Mouse (Mus musculus): ENCODE data around the gene Zfp94.
"Not testable (repeated sequence)": the region's sequence is repeated elsewhere in the genome, so short reads cannot be mapped to it uniquely, and the experiment has no call there.

Gene Zfp94

DNA sequence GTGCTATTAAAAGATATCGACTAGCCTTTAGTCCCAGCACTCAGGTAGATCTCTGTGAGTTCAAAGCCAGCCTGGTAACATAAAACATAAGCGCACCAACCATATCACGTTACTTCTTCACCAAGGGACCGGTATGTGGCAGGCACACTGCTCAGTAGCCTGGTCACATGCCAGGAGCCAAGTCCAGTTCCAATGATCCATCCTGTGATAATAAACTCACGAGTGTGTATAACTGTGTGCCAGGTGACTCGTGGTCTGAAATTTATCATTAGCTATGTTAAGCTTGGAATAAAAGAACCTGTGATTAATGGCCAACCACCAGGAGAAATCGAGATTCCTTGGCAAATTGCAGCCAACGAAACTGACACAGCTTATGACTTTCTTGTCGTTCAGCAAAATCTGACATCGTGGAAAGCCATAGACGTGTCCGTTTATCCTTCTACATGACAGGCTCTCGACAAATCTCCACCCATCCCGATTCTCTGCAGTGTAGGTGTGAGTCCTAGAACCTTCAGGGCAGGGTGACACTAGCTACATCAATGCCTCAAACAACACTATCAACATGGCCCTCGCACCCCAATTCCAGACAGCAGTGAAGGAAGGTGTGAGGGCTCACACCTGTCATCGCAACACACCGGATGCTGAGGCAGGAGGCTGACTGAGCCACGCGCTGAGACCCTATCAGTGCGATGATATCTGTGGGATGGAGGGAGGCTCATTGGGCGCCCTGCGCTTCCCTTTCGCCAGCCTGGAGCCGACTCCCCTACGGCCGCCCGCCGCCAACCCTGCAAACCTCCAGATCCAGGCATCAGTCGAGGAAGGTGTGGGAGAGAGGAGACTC lies 520 bp downstream of the Zfp94 start:
- no peak for DNase-seq (ENCODE audit: low spot score)

DNA sequence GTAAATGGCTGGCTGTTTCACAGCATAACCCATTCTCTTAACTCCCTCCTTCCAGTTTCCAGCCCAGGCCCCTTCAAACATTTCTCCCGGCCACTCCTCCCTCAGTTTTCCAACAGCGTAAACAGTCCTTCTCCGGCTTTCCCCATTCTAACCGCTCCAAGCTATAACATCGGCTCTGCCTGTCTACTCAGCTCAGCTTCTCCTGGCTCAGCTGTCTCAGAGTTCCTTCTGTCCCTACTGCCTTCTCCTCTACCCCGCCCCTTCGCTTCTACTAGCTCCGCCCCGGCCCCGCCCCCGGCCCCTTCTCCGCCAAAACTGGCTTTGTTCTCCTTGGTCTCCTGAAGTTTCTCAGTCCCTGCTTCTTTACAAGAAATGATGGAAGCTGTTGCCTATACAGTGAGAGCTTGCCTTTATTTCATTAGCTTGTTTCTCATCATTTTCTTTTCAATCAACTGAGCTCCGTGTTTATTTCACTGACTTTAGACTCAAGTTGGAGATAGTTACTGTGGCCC lies 15.6 kb downstream of the Zfp94 start, which contains the start of gene Zfp61:
TSS of gene Zfp61 (minus strand) at position 462 of the 512 bp plus-strand sequence.
- DNase-seq (ENCODE audit: low spot score): peak; percentile 23

DNA sequence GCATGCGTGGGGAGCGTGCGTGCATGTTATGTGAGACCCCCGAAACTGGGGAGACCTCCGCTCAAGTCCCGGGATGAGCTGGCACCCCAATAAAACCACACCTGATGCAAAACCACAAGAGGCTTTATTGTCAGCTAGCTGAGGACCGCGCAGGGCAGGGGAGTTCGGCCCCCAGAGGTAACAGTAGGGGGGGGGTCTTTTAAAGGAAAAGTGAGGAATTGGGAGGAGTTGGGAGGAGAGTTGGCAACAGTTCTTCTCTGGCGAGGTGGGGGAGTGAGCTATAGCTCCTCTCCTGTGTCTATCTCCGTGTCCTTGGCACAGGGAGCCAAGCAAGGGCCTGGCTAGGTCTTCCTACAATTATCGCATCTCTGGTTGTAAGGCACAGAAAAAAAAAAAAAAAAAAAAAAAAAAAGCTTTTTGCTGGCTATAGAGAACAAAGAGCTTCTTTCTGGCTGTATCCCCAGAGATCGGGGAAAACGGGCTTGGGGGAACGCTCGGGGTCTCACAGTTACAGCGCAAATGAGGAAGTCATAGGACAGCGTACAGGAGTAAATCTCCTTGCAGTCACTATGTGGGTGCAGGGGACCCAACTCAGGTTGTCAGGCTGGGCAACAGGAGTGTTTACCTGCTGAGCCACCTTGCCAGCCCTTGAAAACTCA lies 16.5 kb downstream of the Zfp94 start:
- DNase-seq (ENCODE audit: low spot score): no peak

DNA sequence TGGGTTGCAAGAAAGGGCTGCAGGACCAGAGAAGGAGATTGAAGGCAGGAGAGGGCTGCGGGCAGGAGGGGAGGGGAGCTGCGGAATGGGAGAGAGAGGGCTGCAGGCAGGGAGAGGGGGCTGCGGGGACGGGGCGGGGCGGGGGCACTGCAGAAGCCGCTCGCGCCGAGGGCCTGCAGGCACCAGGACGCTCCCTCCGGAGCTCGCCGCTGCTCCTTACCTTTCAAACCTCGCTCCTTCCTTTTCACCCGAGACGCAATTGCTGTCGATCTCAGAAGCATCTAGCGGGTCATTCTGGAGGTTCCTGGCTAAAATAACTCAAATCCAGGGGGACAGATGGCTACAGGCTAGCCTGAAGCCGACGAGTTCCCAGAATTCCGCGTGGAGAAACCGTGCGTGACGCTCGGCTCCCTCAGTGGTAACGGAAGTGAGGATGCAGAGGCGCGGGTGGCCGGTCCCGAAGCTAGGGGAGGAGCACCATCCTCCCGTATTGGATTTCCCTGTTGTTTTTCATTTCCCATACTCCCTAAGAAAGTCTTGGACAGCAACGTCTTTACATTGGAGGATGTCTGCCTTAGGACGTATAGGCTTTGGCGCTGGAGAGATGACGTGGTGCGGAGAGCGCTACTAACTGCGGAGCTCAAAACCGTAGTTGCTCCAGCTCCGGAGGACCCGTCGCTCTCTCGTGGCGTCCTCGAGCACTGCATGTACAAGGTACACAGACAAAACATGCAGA lies 17.3 kb downstream of the Zfp94 start:
- peak; percentile 66 for DNase-seq (ENCODE audit: low spot score)

DNA sequence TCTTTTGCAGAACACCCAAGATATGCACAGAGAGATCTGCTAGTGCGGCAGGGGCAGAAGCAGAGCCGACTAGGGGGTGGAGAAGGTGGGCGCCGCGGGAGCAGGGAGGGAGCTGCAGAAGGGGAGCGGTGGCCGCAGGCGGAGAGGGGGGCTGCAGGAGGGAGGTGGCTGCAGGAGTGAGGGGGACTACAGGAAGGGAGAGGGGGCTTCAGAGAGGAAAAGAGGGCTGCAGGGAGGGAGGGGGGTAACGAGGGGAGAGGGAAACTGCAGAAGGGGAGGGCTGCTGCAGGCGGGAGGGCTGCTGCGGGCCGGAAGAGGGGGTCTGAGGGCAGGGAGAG lies 17.9 kb downstream of the Zfp94 start:
- DNase-seq (ENCODE audit: low spot score): no peak

DNA sequence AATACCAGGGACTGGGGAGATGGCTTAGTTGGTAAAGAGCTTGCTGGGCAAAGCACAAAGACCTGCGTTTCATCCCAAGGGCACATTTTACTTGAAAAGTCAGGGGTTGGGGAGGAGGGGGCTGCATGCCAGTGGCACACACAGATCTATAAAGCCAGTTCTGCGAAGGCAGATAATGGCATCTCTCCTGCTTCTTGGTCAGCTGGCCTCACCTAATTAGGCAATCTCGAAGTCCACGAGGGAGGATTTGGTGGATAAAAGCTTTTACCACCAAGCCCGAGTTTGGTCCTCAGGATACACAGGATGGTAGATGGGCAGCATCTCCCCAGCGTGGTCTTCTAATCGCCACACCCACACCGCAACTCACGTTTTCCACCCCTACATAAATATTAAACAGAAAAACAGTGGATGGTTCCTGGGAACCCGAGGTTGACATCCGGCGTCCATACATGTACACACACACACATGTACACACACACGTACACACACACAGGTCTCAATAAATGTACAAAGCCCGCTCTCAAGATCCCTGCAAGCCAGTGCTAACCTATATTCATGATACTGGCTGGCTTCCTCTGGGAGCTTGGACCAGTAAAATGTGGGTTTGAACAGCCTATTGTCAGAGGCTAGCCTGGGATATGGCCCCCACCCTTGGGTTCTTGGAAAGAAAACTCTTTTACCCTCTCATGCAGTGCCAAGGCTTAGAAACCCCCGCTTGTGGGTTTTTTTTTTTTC lies 18.9 kb downstream of the Zfp94 start:
- DNase-seq (ENCODE audit: low spot score): no peak

DNA sequence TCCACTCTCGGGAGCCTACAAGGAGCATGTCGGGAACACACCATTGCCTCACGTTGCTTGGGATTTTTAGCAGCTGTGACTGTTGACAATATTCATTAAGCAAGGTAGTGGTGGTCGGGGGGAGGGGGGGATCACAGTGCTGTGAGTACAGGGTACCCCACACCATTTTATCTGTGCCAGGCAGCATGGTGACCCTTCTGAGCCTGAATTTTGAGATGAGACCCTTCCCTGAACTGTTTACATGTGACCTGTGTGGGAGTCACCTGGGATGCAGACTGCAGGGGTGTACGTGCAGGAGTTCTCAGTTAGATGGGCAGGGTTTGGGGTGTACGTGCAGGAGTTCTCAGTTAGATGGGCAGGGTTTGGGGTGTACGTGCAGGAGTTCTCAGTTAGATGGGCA lies 20.1 kb downstream of the Zfp94 start:
- no peak for DNase-seq (ENCODE audit: low spot score)

DNA sequence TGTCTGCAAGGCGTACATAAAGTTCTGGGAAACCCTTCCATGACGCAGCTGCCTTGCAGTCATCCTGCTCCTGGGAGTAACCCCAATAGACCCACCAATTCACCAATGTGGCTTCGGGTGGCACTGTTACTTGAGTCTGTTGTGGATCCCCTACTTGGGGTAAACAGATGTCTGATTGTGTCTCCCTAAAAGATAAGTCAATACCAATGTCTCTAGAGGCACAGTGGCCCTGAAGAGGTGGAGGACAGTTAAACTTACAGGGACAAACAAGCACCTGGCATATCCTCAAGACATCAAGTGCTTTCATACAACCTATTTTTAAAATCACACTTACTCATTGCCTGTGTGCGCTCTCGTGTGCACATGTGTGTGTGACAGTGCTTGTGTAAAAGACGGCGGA lies 21.1 kb downstream of the Zfp94 start:
- DNase-seq (ENCODE audit: low spot score): no peak

DNA sequence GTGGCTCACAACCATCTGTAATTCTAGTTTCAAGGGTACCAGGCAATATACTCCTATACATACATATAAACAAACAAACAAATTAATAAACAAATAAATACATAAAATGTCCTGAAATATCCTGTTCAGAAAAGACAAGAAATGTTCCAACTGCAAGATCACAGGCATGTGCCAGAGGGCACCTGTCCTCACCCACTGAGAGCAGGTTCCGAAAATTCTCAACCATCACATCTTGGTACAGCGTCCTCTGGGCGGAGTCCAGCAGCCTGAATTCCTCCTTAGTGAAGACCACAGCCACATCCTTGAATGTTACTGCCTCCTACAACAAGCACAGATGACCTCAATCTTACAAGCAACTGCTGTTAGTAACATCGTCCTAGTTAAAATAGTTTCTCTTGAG lies 21.7 kb downstream of the Zfp94 start:
- no peak for DNase-seq (ENCODE audit: low spot score)

DNA sequence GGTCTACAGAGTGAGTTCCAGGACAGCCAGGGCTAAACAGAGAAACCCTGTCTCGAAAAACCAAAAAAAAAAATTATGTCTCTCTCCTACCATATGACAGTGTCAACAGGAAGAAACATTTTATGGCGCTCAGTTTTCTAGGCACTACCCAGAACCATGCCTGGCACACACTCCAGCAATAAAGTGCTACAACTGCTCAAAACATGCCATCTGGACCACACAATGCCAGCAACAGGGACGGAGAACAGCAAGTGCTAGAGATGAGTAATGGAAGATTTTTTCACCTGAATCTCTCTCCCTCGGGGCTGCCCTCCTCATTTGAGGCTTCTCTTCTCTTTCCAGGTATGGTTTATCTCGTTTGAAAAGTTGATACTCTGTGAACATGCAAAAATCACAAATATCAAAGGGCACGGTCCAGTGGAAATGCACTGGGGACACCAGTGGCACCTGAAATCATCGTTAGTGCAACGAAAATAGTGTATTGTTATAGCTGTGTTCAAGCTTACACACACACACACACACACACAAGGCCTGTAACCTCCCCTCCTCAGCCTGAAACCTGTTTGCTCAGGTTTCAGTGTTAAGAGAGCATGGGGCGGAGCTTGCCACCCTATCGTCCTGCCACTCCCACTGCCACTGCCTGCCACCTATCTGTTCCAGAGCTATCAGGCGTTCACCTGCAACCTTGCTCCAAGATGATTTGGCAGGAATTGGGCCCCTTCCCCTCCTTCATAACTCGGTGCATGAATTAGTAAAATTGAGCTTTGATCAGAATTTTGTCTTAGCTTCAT lies 23.2 kb downstream of the Zfp94 start:
- DNase-seq (ENCODE audit: low spot score): no peak

DNA sequence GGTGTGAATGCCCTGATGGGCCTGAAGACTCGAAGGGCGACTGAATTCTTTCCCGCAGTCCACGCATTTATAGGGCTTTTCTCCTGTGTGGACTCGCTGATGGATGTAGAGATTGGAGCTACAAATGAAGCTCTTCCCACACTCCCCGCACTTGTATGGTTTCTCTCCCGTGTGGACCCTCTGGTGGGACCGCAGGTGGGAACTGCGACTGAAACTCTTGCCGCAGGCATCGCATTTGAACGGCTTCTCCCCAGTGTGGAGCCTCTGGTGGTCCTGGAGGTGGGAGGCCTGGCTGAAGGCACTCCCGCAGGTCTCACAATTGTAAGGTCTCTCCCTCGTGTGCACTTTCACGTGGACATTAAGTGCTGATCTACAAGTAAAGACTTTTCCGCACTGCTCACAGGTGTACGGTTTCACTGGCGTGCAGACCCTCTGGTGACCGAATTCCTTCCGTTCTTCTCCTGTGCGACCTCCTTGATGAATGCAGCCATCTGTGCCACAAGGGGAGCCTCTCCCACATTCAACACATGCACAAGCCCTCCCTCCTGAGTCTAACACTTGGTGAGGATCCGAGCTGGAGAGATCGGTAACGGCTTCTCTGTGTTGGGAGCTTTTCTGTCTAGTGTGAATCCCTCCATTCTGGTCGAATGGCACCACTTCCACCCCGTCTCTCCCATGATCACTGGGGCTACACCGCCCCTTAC lies 24.9 kb downstream of the Zfp94 start:
- DNase-seq (ENCODE audit: low spot score): no peak

DNA sequence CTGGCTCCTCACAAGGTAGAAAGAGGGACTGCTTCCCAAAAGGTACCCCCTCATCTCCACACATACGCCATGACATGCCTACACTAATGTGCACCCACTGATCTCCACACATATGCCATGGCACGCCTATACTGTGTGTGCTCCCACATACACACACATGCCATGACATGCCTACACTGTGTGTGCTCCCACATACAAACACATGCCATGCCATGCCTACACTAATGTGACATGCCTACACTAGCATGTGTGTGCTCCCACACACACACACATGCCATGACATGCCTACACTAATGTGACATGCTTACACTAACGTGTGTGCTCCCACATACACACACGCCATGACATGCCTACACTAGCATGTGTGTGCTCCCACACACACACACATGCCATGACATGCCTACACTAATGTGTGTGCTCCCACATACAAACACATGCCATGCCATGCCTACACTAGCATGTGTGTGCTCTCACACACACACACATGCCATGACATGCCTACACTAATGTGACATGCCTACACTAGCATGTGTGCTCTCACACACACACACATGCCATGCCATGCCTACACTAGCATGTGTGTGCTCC lies 26.3 kb downstream of the Zfp94 start:
- DNase-seq (ENCODE audit: low spot score): no peak

DNA sequence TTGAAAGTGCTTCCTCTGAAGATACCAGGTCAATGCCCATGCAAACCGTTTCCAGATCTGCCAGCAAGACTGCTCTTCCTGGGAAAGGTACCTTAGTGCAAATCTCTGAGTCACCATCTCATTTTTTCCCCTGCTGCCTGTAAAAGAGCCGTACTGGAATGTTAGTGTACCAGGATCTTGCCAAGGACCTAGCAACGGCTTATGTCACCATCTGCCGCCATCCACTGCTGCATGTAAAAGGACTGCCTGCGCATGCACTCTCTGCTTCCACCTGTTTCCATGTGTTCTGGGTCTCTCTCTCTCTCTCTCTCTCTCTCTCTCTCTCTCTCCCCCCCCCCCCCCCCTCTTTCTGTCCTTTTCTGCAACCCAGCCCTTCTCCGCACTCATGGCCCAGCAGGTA lies 28.0 kb downstream of the Zfp94 start:
- no peak for DNase-seq (ENCODE audit: low spot score)

DNA sequence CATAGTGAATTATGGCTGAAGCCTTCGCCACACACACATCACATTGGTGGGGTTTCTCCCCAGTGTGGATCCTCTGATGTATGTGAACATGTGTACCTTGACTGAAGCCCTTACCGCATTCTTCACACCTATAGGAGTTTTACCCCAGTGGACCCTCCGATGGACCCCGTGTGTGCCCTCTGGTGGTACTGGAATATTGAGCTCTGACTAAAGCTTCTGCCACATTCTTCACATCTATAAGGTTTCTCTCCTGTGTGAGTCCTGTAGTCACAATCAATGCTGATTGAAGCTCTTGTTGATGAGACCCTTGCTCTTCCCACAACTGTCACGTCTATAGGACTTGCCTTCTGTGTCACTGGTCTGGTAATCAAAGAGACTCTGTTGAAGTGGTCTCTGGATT lies 28.8 kb downstream of the Zfp94 start:
- no peak for DNase-seq (ENCODE audit: low spot score)

DNA sequence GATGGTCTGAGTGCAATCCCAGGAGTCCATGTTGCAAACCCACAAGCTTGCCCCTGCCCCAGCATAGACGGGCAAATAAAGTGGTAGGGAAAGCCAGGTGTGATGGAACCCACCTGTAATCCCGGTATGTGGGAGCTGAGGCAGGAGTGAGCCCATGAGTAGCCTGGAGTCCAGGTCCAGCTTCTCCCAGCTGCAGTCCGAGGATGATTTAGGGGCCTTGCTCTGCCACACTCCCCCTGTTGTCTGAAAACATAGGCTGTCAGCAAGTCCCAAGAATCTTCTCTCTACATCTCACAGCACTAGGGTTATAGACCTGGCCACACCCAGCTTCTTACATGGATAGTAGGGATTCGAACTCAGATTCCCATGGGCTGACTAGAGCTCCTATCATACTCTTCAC lies 29.6 kb downstream of the Zfp94 start:
- DNase-seq (ENCODE audit: low spot score): no peak

DNA sequence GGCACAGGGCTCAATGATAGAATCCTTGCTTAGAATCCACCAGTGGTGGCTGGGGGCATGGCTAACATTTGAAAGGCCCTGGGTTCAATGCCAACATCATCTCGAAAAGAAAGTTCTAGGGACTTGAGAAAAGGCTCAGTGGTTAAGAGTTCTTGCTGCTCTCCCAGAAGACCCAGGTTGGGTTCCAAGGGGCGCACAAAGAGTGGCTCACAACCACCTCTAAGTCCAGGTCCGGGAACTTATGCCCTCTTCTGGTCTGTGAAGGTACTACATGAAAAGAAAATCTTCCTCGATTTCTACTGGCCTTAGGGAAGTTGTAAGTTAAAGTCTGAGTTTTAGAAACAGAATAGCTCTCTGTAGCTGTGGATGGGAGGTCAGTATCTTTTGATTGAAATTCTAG lies 30.4 kb downstream of the Zfp94 start:
- no peak for DNase-seq (ENCODE audit: low spot score)

DNA sequence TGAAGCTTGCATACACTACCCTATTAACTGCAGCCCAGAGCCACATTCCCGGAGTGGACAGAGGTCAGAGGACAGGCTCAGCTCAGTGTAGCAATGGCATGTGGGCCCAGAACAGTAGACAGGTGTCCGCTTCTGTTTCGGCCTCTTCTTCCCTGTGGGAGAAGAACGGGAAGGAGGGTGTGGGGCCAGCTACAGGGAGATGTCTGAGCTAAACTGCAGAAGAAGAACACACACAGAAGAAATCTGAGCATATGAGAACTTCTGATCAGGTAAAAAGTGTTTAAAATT lies 35.7 kb downstream of the Zfp94 start:
- DNase-seq (ENCODE audit: low spot score): no peak

DNA sequence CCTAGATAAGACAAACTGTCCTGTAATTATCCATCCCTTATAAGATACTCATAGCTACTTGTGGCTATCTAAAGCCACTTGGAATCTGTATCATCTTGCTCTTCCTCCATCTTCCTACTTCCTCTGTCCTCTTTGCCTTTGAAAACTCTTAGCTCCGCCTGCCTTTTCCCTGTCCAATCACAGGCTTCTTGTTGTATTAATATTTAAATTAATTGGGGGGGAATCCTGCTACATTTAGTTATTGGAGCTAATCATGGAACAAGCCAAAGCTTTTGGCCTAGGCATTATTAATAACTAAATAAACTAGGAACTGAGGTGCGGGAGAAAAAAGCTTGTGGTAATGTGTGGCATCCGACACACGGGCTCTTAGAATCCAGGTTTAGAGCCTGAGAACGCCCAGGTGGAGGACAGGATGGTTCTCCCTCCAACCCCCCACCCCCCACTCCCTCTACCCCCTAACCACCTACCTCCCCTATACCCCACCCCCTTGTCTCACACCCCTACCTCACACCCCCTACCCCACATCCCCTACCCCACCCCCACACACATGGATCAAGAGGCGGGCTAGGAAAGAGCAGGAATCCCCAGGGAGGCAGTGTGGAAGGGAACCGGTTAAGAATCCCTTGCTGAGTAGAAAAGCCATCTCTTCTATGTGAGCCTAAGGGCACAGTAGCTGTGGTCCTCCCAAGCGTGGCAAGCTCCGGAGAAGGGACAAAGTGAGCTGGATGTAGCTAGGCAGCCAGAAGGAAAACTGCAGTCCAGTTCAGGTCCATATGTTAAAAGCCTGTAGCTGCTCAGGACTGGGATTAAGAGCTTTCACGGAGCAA lies 36.2 kb downstream of the Zfp94 start:
- no peak for DNase-seq (ENCODE audit: low spot score)

DNA sequence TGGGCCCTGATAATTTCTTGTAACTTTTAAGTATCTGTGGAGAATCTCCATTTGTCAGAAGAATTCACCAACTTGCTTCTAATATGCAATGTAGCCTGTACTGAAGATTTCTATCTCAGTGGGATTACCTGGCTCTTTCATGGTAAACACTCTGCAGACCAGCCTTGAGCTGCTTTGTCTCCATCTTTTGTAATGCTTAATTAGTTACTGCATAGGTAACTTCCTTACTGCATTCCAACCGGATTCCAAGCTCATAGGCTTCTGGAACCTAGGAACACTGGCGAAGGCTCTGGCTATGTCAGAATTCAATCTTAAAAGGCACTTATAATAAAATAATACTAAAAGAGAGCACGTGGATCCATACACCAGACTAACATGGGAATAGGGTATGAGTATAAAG lies 37.7 kb downstream of the Zfp94 start:
- not testable (repeated sequence) for DNase-seq (ENCODE audit: low spot score)

DNA sequence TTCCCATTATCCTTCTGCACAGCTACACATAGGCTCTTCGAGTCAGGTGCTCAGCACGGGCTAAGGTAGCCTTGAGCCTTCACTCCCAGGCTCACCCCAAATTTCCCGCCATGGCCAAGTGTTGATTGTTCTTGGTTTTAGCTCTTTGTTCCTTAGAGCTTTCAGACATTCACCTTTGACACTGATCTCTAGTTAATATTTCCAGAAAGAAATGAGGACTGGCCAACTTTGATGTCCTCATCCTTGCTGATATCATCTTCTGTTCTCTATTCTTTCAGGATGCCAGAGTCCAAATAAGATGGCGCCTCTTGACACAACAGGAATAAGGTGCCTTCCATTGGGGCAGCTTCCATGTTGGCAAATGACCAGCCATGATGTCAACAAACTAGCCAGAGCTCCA lies 42.0 kb downstream of the Zfp94 start:
- no peak for DNase-seq (ENCODE audit: low spot score)
